Mouse (Mus musculus) heart, embryonic 11.5 days (tissue): ENCODE data around the gene Clasp1. TPM values are rescaled to one million over a fixed set of nuclear protein-coding genes. Genes with fewer than 3 reads are reported as not detected.

Source experiments
- ATAC-seq: fragments of 200-750 bp; cut with Nextera tagmentation; replicated peaks from 2 replicates; pipeline ENCODE4 v1.8.0; 2017; ENCODE audit warnings: moderate library complexity; ENCODE audit not compliant: insufficient number of reproducible peaks, low FRiP score, low TSS enrichment
- H3K27ac ChIP-seq: fragments of 300-500 bp; sonication (generic); 2 replicates; pipeline ENCODE4 v1.5.1; 2014; ENCODE audit warnings: mild to moderate bottlenecking, low read depth, low read length
- H3K27me3 ChIP-seq: fragments of 300-500 bp; sonication (generic); 2 replicates; pipeline ENCODE4 v1.6.1; 2014; ENCODE audit warnings: mild to moderate bottlenecking, low read length, mixed read lengths; ENCODE audit not compliant: control insufficient read depth, insufficient read depth
- H3K36me3 ChIP-seq: fragments of 300-500 bp; sonication (generic); 2 replicates; pipeline ENCODE4 v1.6.1; 2014; ENCODE audit warnings: mild to moderate bottlenecking, low read length, moderate library complexity, mixed read lengths; ENCODE audit not compliant: control insufficient read depth, insufficient read depth
- H3K4me1 ChIP-seq: fragments of 300-500 bp; sonication (generic); 2 replicates; pipeline ENCODE4 v1.6.1; 2014; ENCODE audit warnings: low read length; ENCODE audit not compliant: control insufficient read depth, insufficient read depth
- H3K4me2 ChIP-seq: fragments of 300-500 bp; sonication (generic); 2 replicates; pipeline ENCODE4 v1.6.1; 2014; ENCODE audit warnings: mild to moderate bottlenecking, moderate library complexity
- H3K4me3 ChIP-seq: fragments of 300-500 bp; sonication (generic); 2 replicates; pipeline ENCODE4 v1.5.1; 2014; ENCODE audit warnings: low read depth, low read length
- H3K9ac ChIP-seq: fragments of 300-500 bp; sonication (generic); 2 replicates; pipeline ENCODE4 v1.6.1; 2014; ENCODE audit warnings: mild to moderate bottlenecking, low read depth, low read length, moderate library complexity
- H3K9me3 ChIP-seq: fragments of 300-500 bp; sonication (generic); replicated peaks from 2 replicates; pipeline ENCODE4 v1.6.1; 2016; ENCODE audit warnings: low read length; ENCODE audit not compliant: control insufficient read depth
- WGBS: fragments of 180-500 bp; shearing (Covaris S2); extraction: QIAGEN DNeasy Blood & Tissue Kit; methylation state at CpG from one replicate; pipeline ENCODE4 v1.1.7; 2014; ENCODE audit not compliant: insufficient replicate concordance; 5-methylcytosine and 5-hydroxymethylcytosine counted together
- polyA plus RNA-seq: library from polyadenylated mRNA; unstranded; fragments of >200 nt; fragmentation: Nextera tagmentation; extraction: Ambion mirVana; gene quantifications from 2 replicates; pipeline ENCODE4 v1.2.1, GENCODE M21; 2014

The Clasp1 gene
- polyA plus RNA-seq, 1 experiment from 2014 or later: 87.3 TPM

DNA sequence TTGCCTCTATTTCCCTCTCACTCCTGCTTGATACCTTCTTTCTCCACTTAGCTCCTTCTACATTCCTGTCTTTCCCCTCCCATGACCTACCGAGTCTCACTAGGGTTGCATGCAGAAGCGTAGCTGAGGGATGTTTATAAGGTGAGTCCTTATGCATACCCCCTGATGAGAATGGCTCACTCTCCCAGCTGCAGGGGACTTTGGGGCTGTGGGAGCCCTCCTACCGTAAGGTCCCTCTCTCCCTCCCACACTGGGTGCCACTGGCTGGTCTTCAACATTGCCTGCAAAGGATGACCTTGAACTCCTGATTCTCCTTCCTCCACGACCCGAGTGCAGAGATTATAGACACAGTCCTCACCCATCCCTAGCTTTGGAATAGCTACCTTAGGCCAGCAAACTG, 71.9 kb downstream of the Clasp1 start:
- Histone ChIP-seq H3K9ac (no peak overlapping the region), H3K4me2 (no peak overlapping the region), H3K4me3 (no peak overlapping the region), H3K4me1 (peaks cover 25% of the 10 kb centered on the region), H3K27ac (no peak overlapping the region), H3K36me3 (peaks cover 17% of the 10 kb centered on the region), H3K27me3 (no peaks in the 10 kb centered on the region), H3K9me3 (no peaks in the 10 kb centered on the region)
- 87% methylated on average over 5 of the region's 5 CpGs for WGBS
- no peak for ATAC-seq

- Histone ChIP-seq H3K9me3 (no peaks in the 10 kb centered on the region), H3K4me2 (no peak overlapping the region), H3K4me1 (no peaks in the 10 kb centered on the region), H3K27me3 (no peaks in the 10 kb centered on the region), H3K9ac (no peak overlapping the region), H3K27ac (no peak overlapping the region), H3K36me3 (peaks cover 19% of the 10 kb centered on the region), H3K4me3 (no peak overlapping the region)
- no peak for ATAC-seq
- 96% methylated on average over 6 of the region's 6 CpGs for WGBS
These were observed 77.2 kb downstream of the Clasp1 start for GRCm38 (mm10) chr1:118466041-118466440.

- no peak overlapping the region for H3K27ac ChIP-seq
- ATAC-seq: 0 out of 2 replicates have a peak, but pooled peaks have one; percentile 49
These were observed 83.5 kb downstream of the Clasp1 start for GRCm38 (mm10) chr1:118472386-118472785.

DNA sequence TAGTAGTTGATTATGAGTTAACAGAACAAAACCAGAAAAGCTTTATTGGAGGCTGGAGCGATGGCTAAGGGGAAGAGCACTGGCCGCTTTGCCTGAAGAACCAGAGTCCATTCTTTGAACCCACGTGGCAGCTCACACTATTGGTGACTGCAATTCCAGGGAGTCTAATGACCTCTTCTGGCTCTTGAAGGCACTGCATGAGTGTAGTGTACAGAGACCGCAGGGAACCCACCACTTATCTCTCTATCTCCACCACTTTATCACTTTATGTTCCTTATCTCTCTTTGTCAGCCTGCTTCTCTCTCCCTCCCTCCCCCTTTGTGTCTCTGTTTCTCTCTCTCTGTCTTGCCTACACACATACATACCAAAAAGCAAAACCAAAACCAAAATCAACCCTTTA, 88.1 kb downstream of the Clasp1 start:
- no peak overlapping the region for H3K27ac ChIP-seq
- WGBS: 24% methylated on average over 4 of the region's 4 CpGs
- no peak overlapping the region for H3K4me3 ChIP-seq
- no peak overlapping the region for H3K9ac ChIP-seq
- peaks cover 21% of the 10 kb centered on the region for H3K4me1 ChIP-seq
- H3K36me3 ChIP-seq: no peaks in the 10 kb centered on the region; the same call in 1 of the 2 replicates
- H3K27me3 ChIP-seq: no peaks in the 10 kb centered on the region
- H3K9me3 ChIP-seq: no peaks in the 10 kb centered on the region
- no peak overlapping the region for H3K4me2 ChIP-seq
- ATAC-seq: no peak

More at GRCm38 (mm10) chr1:118472386-118472785, 83.5 kb downstream of the Clasp1 start:
- WGBS: 28% methylated on average over 8 of the region's 8 CpGs
- Histone ChIP-seq H3K27me3 (no peaks in the 10 kb centered on the region), H3K9me3 (no peaks in the 10 kb centered on the region), H3K9ac (no peak overlapping the region), H3K4me2 (no peak overlapping the region), H3K36me3 (peaks cover 2% of the 10 kb centered on the region; the same call in 1 of the 2 replicates), H3K4me1 (peaks cover 4% of the 10 kb centered on the region; the same call in 1 of the 2 replicates), H3K4me3 (no peak overlapping the region)

DNA sequence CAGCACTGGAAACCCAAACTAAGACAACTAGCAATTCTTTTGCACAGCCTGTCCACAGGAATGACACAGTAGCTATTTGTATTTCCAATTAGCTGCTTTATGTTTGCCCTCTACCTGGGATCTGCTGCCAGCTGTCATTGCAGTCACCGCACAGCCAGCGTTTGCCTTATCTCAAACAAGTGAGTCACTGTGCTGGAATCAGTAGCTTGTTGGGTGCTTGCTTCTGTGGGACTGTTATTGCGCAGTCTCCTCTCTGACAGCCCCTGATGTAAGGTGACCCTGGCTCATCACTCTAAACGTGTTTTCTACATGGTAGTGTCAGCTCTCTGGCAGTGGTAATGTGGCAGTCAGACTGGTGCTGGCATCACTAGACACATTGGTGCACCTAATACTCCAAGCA, 90.4 kb downstream of the Clasp1 start:
- no peaks in the 10 kb centered on the region; the same call in 1 of the 2 replicates for H3K36me3 ChIP-seq
- no peaks in the 10 kb centered on the region for H3K27me3 ChIP-seq
- H3K27ac ChIP-seq: peak overlapping the region; percentile 87
- no peak overlapping the region for H3K4me3 ChIP-seq
- H3K9ac ChIP-seq: no peak overlapping the region
- 33% methylated on average over 4 of the region's 4 CpGs for WGBS
- peaks cover 29% of the 10 kb centered on the region for H3K4me1 ChIP-seq
- H3K4me2 ChIP-seq: peak overlapping the region; percentile 2; the same call in 1 of the 2 replicates
- peak; percentile 57; the same call in 1 of the 2 replicates for ATAC-seq
- no peaks in the 10 kb centered on the region for H3K9me3 ChIP-seq

- Histone ChIP-seq H3K4me3 (0 out of 2 replicates have a peak overlapping the region, but pooled peaks have one; percentile 50), H3K4me2 (peak overlapping the region; percentile 64)
- 59% methylated on average over 8 of the region's 8 CpGs for WGBS
These were observed 91.9 kb downstream of the Clasp1 start for GRCm38 (mm10) chr1:118480484-118481364.

GRCm38 (mm10) chr1:118481365-118481702, 92.5 kb downstream of the Clasp1 start:
- Histone ChIP-seq H3K4me1 (peaks cover 43% of the 10 kb centered on the region), H3K4me3 (peak overlapping the region; percentile 50), H3K36me3 (no peaks in the 10 kb centered on the region; the same call in 1 of the 2 replicates), H3K27ac (peak overlapping the region; percentile 91), H3K27me3 (no peaks in the 10 kb centered on the region), H3K4me2 (peak overlapping the region; percentile 64), H3K9me3 (no peaks in the 10 kb centered on the region), H3K9ac (peak overlapping the region; percentile 76)
- 0 out of 2 replicates have a peak, but pooled peaks have one; percentile 0 for ATAC-seq
- 39% methylated on average over 4 of the region's 4 CpGs for WGBS

More at GRCm38 (mm10) chr1:118480484-118481364, 91.9 kb downstream of the Clasp1 start:
- no peaks in the 10 kb centered on the region for H3K9me3 ChIP-seq
- H3K9ac ChIP-seq: no peak overlapping the region
- peak overlapping the region; percentile 91 for H3K27ac ChIP-seq
- no peaks in the 10 kb centered on the region for H3K27me3 ChIP-seq
- no peak for ATAC-seq
- no peaks in the 10 kb centered on the region; the same call in 1 of the 2 replicates for H3K36me3 ChIP-seq
- peaks cover 42% of the 10 kb centered on the region for H3K4me1 ChIP-seq

- ATAC-seq: no peak
- Histone ChIP-seq H3K27ac (peak overlapping the region; percentile 91), H3K4me1 (peaks cover 41% of the 10 kb centered on the region), H3K36me3 (no peaks in the 10 kb centered on the region; the same call in 1 of the 2 replicates), H3K4me2 (peak overlapping the region; percentile 64), H3K9ac (peak overlapping the region; percentile 76), H3K4me3 (peak overlapping the region; percentile 50), H3K9me3 (no peaks in the 10 kb centered on the region), H3K27me3 (no peaks in the 10 kb centered on the region)
- 37% methylated on average over 6 of the region's 6 CpGs for WGBS
These were observed 92.8 kb downstream of the Clasp1 start for GRCm38 (mm10) chr1:118481703-118482102.
